Mouse (Mus musculus) small intestine, adult 2 months (tissue): Measurements from ENCODE around the gene Slc9a9.

Experiments
- CTCF ChIP-seq: fragments of 200-500 bp; IDR thresholded peaks from 2 replicates; pipeline ENCODE4 v1.5.1; 2012; ENCODE audit warnings: low read depth, mild to moderate bottlenecking, control low read depth, inconsistent platforms, low read length, moderate library complexity, mixed read lengths; ENCODE audit not compliant: insufficient replicate concordance, insufficient read length; ENCODE audit errors: extremely low read depth
- POLR2A ChIP-seq: fragments of 200-500 bp; IDR thresholded peaks from 2 replicates; pipeline ENCODE4 v1.6.1; 2012; ENCODE audit warnings: low read depth, mild to moderate bottlenecking, control low read depth, inconsistent platforms, low read length, moderate library complexity

DNA sequence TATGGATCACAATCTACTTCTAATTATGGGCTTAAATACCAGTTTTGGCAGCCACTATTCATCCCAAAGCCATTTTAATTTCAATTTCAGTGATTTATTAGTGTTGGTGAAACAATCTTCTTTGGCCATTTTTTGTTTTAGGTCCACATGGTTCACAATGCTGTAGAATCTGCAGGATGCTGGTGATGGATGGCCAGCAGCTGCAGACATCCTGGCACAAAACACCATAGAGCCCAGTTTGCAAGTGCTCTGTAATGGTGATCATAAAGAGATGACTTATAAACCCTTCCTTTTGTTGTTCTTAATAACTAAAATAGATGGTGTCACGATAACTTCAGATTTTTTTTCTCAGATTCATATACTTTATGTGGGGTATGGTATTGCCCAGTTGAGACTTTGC, 442.0 kb downstream of the Slc9a9 start:
- no peak for TF ChIP-seq CTCF
- TF ChIP-seq POLR2A: no peak
